Mouse (Mus musculus) forebrain, embryonic 15.5 days (tissue): Measurements from ENCODE around the gene Nudt2. TPM values are rescaled to one million over a fixed set of nuclear protein-coding genes. Genes with fewer than 3 reads are reported as not detected.
"Not testable (repeated sequence)": the region's sequence is repeated elsewhere in the genome, so short reads cannot be mapped to it uniquely, and the experiment has no call there.

Experiments
- ATAC-seq: fragments of 200-750 bp; cut with Nextera tagmentation; replicated peaks from 2 replicates; pipeline ENCODE4 v1.8.0; 2017; ENCODE audit warnings: mild to moderate bottlenecking, moderate TSS enrichment, moderate library complexity
- H3K27ac ChIP-seq: fragments of 300-500 bp; sonication (generic); replicated peaks from 2 replicates; pipeline ENCODE4 v1.5.1; 2015; ENCODE audit warnings: mild to moderate bottlenecking, inconsistent platforms
- H3K27me3 ChIP-seq: fragments of 300-500 bp; sonication (generic); 2 replicates; pipeline ENCODE4 v1.6.1; 2015; ENCODE audit warnings: inconsistent platforms
- H3K36me3 ChIP-seq: fragments of 300-500 bp; sonication (generic); 2 replicates; pipeline ENCODE4 v1.6.1; 2015; ENCODE audit warnings: mild to moderate bottlenecking, inconsistent platforms
- H3K4me1 ChIP-seq: fragments of 300-500 bp; sonication (generic); 2 replicates; pipeline ENCODE4 v1.6.1; 2015; ENCODE audit warnings: inconsistent platforms
- H3K4me2 ChIP-seq: fragments of 300-500 bp; sonication (generic); replicated peaks from 2 replicates; pipeline ENCODE4 v1.6.1; 2015; ENCODE audit warnings: mild to moderate bottlenecking, inconsistent platforms
- H3K4me3 ChIP-seq: fragments of 300-500 bp; sonication (generic); 2 replicates; pipeline ENCODE4 v1.5.1; 2015; ENCODE audit warnings: mild to moderate bottlenecking, inconsistent platforms
- H3K9ac ChIP-seq: fragments of 300-500 bp; sonication (generic); replicated peaks from 2 replicates; pipeline ENCODE4 v1.6.1; 2015; ENCODE audit warnings: mild to moderate bottlenecking, inconsistent platforms
- H3K9me3 ChIP-seq: fragments of 300-500 bp; sonication (generic); 2 replicates; pipeline ENCODE4 v1.6.1; 2016; ENCODE audit warnings: inconsistent platforms
- WGBS: fragments of 180-500 bp; shearing (Covaris S2); methylation state at CpG from one replicate; pipeline ENCODE4 v1.1.7; 2015; ENCODE audit warnings: mixed read lengths; 5-methylcytosine and 5-hydroxymethylcytosine counted together
- polyA plus RNA-seq: library from polyadenylated mRNA; unstranded; fragments of >200 nt; fragmentation: Nextera tagmentation; extraction: Ambion mirVana; gene quantifications from 2 replicates; pipeline ENCODE4 v1.2.1, GENCODE M21; 2015

Gene Nudt2
- polyA plus RNA-seq = 66.8 and 69.5 TPM in 2 replicates

DNA sequence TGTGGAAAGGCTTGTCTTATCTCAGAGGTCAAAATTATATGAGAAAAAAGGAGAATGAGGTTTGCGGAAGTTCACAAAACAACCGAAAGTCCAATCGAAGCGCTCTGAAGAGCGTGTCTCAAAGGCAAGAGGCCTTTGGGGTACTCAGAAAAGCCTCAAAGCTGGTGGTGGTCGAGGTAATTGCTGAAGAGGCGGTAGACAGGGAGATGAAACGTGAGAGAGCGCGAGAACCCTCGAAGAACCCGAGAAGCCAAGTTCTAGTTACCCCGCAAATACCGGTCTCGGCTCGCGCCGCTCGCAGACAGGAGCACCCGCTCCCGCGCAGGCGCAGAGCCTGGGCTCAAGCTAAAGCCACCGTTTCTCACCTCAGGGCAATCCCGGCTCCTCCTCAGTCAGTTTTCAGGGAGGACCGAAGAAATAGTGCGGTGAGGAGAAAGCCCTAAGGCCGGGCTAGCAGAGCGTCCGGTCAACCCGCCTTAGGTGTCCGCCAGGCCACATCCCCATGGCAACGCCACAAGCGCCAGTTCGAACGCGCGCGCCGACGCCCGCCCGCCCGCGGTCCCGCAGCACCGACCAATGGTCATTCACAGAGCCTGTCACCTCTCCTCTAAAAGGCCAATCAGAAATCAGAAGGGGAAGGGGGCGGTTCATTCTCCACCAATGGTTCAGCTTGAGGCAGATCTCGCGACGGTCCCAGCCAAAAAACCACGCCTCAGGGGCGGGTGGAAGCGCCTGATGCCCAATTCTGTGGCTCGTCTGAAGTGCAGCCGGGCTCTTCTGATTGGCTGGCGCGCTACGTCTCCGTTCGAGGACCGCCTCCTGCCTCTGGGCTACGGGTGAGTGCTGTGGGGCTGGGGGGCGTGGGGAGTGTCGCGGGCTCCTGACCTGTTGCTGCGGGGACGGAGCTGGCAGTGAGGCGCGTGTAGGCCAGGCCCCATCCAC, at the start of gene Nudt2, which contains the start of gene Kif24:
Nudt2 (plus strand) TSS at position 807 of the 942 bp plus-strand sequence.
Kif24 (minus strand) TSS at position 543 of the 942 bp plus-strand sequence.
- Histone ChIP-seq H3K4me1 (peaks cover 25% of the 10 kb centered on the region), H3K36me3 (no peaks in the 10 kb centered on the region), H3K27ac (peak within 1 kb of the TSS; percentile 62), H3K4me2 (peak within 1 kb of the TSS; percentile 57), H3K4me3 (peak within 1 kb of the TSS; percentile 80), H3K27me3 (no peaks in the 10 kb centered on the region), H3K9me3 (no peaks in the 10 kb centered on the region), H3K9ac (peak within 1 kb of the TSS; percentile 63)
- WGBS = 0% methylated on average over 70 of the region's 70 CpGs
- ATAC-seq = peak; percentile 98

DNA sequence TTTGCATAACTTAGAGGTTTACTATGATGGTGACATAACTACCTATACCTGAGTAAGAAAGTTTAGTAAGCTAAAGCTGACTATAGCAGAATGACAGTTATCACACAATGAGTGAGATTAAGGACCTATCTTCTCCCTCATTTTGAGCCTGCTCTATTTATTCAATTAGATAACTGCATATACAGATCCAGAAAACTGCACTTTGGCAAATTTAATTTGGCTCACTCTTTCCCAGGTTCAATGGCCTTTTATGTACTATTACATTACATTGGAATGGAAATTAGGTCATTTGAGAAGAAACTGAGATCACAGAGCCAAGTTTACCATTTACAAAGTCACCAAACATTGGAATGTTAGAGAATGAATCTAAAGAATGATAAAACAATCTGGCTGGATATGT, 48.0 kb upstream of the Nudt2 start:
- H3K9me3 ChIP-seq = no peaks in the 10 kb centered on the region
- H3K4me3 ChIP-seq = no peak overlapping the region
- ATAC-seq = no peak
- no peaks in the 10 kb centered on the region for H3K27me3 ChIP-seq
- no peak overlapping the region for H3K9ac ChIP-seq
- H3K4me2 ChIP-seq = no peak overlapping the region
- no peaks in the 10 kb centered on the region for H3K36me3 ChIP-seq
- no peak overlapping the region for H3K27ac ChIP-seq
- H3K4me1 ChIP-seq = no peaks in the 10 kb centered on the region

DNA sequence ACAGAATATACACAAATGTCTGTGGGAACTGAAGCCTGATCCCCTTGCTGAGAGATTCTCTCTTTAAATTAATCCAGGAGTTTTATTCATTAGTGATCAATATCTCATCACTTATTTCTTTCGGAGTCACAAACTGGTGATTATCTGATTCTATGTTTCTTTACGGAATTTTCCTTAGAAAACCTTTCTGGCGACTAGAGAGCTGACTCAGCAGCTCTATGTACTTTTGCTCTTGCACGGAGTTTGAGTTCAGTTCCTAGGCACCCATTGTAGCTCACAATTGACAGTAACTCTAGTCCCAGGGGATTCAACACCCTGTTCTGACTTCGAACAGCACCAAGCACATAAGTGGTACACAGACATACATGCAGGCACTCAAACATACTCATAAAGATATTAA, 26.0 kb upstream of the Nudt2 start:
- H3K36me3 ChIP-seq = no peaks in the 10 kb centered on the region
- H3K27ac ChIP-seq = no peak overlapping the region
- no peak for ATAC-seq
- H3K9me3 ChIP-seq = no peaks in the 10 kb centered on the region
- no peak overlapping the region for H3K9ac ChIP-seq
- 90% methylated on average over 5 of the region's 5 CpGs for WGBS
- H3K27me3 ChIP-seq = no peaks in the 10 kb centered on the region
- H3K4me2 ChIP-seq = no peak overlapping the region
- H3K4me3 ChIP-seq = no peak overlapping the region
- H3K4me1 ChIP-seq = no peaks in the 10 kb centered on the region

DNA sequence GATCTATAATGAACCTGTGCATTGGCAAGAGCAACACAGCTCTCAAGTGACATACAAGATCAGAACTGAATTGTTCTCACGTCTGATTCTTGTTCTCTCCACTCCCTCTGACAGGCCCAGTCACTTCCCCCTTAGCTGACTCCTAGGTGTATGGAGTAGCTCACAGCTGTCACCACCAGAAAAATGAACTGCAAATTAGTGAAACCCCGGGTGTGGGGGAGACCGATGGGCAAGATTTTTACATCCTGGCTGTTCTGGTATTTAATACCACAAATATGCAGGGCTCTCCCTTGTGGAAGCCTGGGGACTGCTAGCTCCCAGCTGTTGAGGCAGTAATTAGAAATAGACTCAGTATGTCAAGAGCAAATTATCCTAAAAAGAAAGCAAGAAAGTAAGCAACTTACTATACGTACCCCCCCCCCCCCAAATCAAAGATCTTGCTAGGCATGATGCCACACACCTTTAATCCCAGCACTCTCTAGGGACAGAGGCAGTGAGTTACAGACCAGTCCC, 22.1 kb upstream of the Nudt2 start:
- no peak overlapping the region for H3K9ac ChIP-seq
- WGBS = 90% methylated on average over 4 of the region's 4 CpGs
- no peak overlapping the region for H3K27ac ChIP-seq
- H3K27me3 ChIP-seq = no peaks in the 10 kb centered on the region
- H3K36me3 ChIP-seq = no peaks in the 10 kb centered on the region
- no peaks in the 10 kb centered on the region for H3K9me3 ChIP-seq
- no peaks in the 10 kb centered on the region for H3K4me1 ChIP-seq
- no peak overlapping the region for H3K4me3 ChIP-seq
- no peak for ATAC-seq
- H3K4me2 ChIP-seq = no peak overlapping the region

DNA sequence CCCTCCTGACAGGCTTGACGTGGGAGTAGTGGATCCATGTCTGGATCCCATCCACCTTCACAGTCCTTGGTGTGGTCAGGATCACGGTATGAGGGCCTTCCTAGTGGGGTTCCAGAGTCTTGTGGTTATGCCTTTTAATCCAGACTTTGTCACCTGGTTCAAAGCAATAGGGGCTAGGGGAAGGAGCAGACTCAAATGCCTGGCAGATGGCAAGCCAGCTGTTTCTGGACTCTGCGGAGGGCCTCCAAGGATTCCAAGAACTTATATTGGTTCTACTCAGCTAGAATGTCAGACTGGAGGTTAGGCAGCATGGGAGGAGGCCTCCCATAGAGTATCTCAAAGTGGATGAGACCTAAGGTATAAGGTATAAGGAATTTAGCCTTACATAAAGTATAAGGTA, 17.4 kb upstream of the Nudt2 start:
- no peaks in the 10 kb centered on the region for H3K9me3 ChIP-seq
- no peaks in the 10 kb centered on the region for H3K36me3 ChIP-seq
- no peak overlapping the region for H3K4me2 ChIP-seq
- WGBS = 94% methylated on average over 3 of the region's 3 CpGs
- no peak overlapping the region for H3K27ac ChIP-seq
- H3K9ac ChIP-seq = no peak overlapping the region
- H3K4me1 ChIP-seq = no peaks in the 10 kb centered on the region
- H3K27me3 ChIP-seq = no peaks in the 10 kb centered on the region
- ATAC-seq = no peak
- H3K4me3 ChIP-seq = no peak overlapping the region

DNA sequence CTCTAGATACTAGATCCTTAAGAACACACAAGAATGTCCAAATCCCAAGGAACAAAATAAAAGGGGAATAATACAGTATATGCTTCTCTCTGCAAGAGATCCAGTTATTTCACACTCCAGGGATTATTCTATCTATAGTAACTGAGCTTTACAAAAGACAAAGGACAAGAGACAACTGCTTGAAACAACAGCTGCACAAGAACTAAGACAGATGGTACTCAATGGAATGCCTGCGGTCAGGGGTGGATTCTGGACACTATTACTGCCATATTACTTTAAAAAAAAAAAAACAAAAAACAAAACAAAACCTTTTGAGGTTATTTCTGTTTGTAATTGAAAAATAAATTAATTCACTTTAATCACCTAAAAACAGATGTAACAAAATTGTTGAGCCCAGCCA, 4.3 kb upstream of the Nudt2 start:
- no peak overlapping the region for H3K27ac ChIP-seq
- H3K36me3 ChIP-seq = no peaks in the 10 kb centered on the region
- H3K9me3 ChIP-seq = no peaks in the 10 kb centered on the region
- 89% methylated on average over 1 of the region's 1 CpGs for WGBS
- no peaks in the 10 kb centered on the region for H3K27me3 ChIP-seq
- H3K9ac ChIP-seq = no peak overlapping the region
- H3K4me1 ChIP-seq = peaks cover 13% of the 10 kb centered on the region
- no peak overlapping the region for H3K4me2 ChIP-seq
- no peak overlapping the region for H3K4me3 ChIP-seq
- ATAC-seq = no peak

DNA sequence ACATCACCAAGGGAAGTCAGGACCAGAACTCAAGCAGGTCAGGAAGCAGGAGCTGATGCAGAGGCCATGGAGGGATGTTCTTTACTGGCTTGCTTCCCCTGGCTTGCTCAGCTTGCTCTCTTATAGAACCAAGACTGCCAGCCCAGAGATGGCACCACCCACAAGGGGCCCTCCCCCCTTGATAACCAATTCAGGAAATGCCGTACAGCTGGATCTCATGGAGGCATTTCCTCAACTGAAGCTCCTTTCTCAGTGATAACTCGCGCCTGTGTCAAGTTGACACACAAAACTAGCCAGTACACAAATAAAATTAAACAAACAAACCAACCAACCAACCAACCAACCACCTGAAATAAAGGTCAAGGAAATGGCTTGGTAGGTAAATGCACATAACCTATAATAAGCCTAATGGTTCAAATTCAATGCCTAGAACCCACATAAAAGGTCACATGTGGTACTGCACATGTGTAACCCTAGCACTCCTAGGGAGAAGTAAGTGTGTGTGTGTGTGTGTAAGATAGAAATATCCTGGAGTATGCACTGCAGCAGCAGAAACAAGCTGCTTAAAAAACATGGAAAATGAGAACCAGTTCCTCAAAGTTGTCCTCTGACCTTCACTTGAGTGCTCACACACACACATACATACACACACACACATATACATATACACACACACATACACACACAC, 1.8 kb upstream of the Nudt2 start:
- H3K27me3 ChIP-seq, H3K4me3 ChIP-seq, H3K9me3 ChIP-seq, H3K27ac ChIP-seq, ATAC-seq, H3K36me3 ChIP-seq, H3K9ac ChIP-seq: not testable (repeated sequence)
- WGBS = 77% methylated on average over 3 of the region's 3 CpGs
- Histone ChIP-seq H3K4me1 (peaks cover 17% of the 10 kb centered on the region), H3K4me2 (0 out of 2 replicates have a peak overlapping the region, but pooled peaks have one; percentile 57)

DNA sequence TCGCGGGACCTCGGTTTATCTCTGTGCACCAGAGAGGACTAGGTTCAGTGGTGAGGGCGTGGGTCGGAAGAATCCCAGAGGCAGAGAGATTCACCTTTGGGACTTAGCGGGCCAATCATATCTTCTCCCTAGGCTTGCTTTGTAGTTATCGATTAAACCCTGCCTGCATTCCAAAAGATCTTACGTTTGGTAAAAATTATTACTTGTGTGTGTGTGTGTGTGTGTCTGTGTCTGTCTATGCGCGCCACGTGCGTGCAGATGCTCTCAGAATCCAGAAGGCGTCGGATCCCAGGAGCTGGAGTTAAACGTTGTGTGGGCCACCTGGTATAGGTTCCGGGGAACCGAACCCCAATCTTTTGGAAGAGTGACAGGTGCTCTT, 325 bp downstream of the Nudt2 start:
- Histone ChIP-seq H3K4me1 (peaks cover 32% of the 10 kb centered on the region), H3K36me3 (no peaks in the 10 kb centered on the region), H3K4me3 (peak overlapping the region; percentile 80), H3K27me3 (no peaks in the 10 kb centered on the region), H3K4me2 (peak overlapping the region; percentile 43), H3K27ac (peak overlapping the region; percentile 62), H3K9ac (peak overlapping the region; percentile 63), H3K9me3 (no peaks in the 10 kb centered on the region)
- ATAC-seq = peak; percentile 15
- WGBS = 4% methylated on average over 17 of the region's 17 CpGs

DNA sequence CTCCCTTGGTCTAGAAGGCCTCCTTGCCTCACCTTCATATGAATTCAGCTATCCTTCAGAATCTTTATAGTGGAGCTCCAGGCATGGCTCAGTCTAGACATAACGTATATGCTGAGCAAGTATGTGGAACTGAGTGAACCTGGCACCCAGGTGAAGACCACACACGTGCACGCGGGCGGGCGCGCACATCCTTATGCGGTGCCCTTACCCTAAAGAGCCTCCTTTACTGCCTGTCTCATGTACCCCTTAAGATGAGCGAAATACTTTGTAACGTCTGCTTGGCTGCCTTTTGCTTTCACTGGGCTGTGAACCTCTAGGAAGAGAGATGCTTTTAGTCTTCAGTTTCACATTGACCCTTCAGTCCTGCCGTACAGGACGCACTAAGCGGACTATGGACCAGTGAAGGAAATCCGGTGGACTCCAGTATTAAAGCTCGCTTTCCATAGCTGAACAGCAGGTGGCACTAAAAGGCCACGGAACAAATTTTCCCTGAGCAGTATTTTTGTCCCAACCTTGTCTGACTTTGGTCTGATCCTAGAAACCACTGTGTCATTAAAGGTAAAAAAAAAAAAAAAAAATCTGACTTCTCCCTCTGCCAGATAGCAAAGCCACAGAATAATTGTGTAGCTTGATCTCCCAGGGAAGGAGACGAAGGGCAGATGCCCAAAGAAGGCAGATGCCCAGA, 3.6 kb downstream of the Nudt2 start:
- H3K4me3 ChIP-seq = no peak overlapping the region
- H3K27me3 ChIP-seq = no peaks in the 10 kb centered on the region
- no peaks in the 10 kb centered on the region for H3K9me3 ChIP-seq
- no peak overlapping the region for H3K27ac ChIP-seq
- whole genome bisulfite sequencing = 53% methylated on average over 17 of the region's 17 CpGs
- no peaks in the 10 kb centered on the region for H3K36me3 ChIP-seq
- H3K4me2 ChIP-seq = no peak overlapping the region
- H3K9ac ChIP-seq = no peak overlapping the region
- H3K4me1 ChIP-seq = peaks cover 45% of the 10 kb centered on the region
- ATAC-seq = no peak

DNA sequence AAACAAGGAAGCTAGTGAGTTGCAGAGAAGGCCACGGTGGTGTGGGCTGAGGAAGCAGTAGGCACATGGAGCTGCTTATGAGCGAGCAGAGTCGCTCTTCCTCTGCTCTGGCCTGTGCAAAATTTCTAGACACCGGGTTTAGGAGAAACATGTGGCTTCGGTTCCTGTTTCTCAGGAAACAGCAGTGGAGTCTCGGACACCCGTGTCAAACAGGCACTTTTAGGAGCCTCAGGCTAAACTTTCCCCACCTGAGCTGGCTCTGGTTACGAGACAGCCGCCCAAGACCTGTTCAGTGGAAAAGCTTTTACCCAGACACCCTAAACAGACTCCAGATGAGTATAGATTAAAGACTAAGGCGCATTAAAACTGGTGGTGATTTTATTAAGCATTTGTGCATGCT, 4.2 kb downstream of the Nudt2 start:
- peaks cover 39% of the 10 kb centered on the region for H3K4me1 ChIP-seq
- 69% methylated on average over 10 of the region's 10 CpGs for WGBS
- H3K9ac ChIP-seq = no peak overlapping the region
- H3K36me3 ChIP-seq = no peaks in the 10 kb centered on the region
- H3K4me2 ChIP-seq = no peak overlapping the region
- ATAC-seq = no peak
- no peak overlapping the region for H3K4me3 ChIP-seq
- H3K27ac ChIP-seq = no peak overlapping the region
- H3K9me3 ChIP-seq = no peaks in the 10 kb centered on the region
- H3K27me3 ChIP-seq = no peaks in the 10 kb centered on the region

DNA sequence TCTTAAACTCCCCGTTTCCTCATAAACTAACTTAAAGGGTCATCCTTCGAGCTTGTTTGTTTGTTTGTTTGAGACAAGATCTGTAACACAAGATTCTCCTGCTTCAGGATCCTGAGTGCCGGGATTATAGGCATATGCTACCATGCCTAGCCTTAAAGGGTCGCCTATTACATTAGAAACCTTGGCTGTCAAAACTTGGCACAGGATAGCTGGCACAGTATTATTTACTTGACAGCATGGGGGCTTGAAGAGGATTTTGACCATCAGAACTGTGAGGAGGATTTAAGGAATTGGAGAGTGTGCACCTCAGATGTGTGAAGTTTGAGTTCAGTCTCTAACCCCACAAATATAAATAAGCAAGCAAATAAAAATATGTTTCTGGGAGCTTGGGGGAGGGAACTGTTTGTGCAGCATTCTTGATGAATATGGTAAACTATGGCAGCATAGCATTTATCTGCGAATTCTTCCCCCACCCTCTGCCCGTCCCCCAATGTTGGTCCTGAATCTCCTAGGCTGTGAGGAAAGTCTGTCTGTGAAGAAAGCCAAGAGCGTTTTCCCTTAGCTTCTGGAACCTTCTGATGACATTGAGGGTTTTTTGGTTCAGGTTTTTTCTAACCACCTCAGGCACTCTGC, 5.2 kb downstream of the Nudt2 start:
- peaks cover 38% of the 10 kb centered on the region for H3K4me1 ChIP-seq
- no peak overlapping the region for H3K4me2 ChIP-seq
- H3K27me3 ChIP-seq = no peaks in the 10 kb centered on the region
- ATAC-seq = peak; percentile 65; the same call in 1 of the 2 replicates
- no peak overlapping the region for H3K4me3 ChIP-seq
- 25% methylated on average over 7 of the region's 7 CpGs for WGBS
- no peak overlapping the region for H3K9ac ChIP-seq
- no peaks in the 10 kb centered on the region for H3K9me3 ChIP-seq
- H3K36me3 ChIP-seq = no peaks in the 10 kb centered on the region
- H3K27ac ChIP-seq = peak overlapping the region; percentile 71
